Mouse (Mus musculus) kidney, embryonic 15.5 days (tissue): ENCODE measurements around the gene Cep41. TPM values are rescaled to one million over a fixed set of nuclear protein-coding genes. Genes with fewer than 3 reads are reported as not detected.

Experiments used
- ATAC-seq: fragments of 200-750 bp; cut with Nextera tagmentation; replicated peaks from 2 replicates; pipeline ENCODE4 v1.8.0; 2017; ENCODE audit warnings: moderate TSS enrichment; ENCODE audit not compliant: low FRiP score
- H3K27ac ChIP-seq: fragments of 300-500 bp; sonication (generic); 2 replicates; pipeline ENCODE4 v1.5.1; 2015; ENCODE audit warnings: mild to moderate bottlenecking, inconsistent platforms
- H3K27me3 ChIP-seq: fragments of 300-500 bp; sonication (generic); 2 replicates; pipeline ENCODE4 v1.6.1; 2015; ENCODE audit warnings: inconsistent platforms
- H3K36me3 ChIP-seq: fragments of 300-500 bp; sonication (generic); 2 replicates; pipeline ENCODE4 v1.6.1; 2015; ENCODE audit warnings: inconsistent platforms
- H3K4me1 ChIP-seq: fragments of 300-500 bp; sonication (generic); 2 replicates; pipeline ENCODE4 v1.6.1; 2015; ENCODE audit warnings: inconsistent platforms
- H3K4me2 ChIP-seq: fragments of 300-500 bp; sonication (generic); 2 replicates; pipeline ENCODE4 v1.6.1; 2015; ENCODE audit warnings: moderate library complexity, mild to moderate bottlenecking, inconsistent platforms
- H3K4me3 ChIP-seq: fragments of 300-500 bp; sonication (generic); replicated peaks from 2 replicates; pipeline ENCODE4 v1.5.1; 2015; ENCODE audit warnings: mild to moderate bottlenecking, inconsistent platforms
- H3K9ac ChIP-seq: fragments of 300-500 bp; sonication (generic); 2 replicates; pipeline ENCODE4 v1.6.1; 2015; ENCODE audit warnings: mild to moderate bottlenecking, inconsistent platforms
- H3K9me3 ChIP-seq: fragments of 300-500 bp; sonication (generic); replicated peaks from 2 replicates; pipeline ENCODE4 v1.6.1; 2016; ENCODE audit warnings: inconsistent platforms
- WGBS: fragments of 180-500 bp; shearing (Covaris S2); methylation state at CpG from one replicate; pipeline ENCODE4 v1.1.7; 2015; ENCODE audit warnings: mixed read lengths; 5-methylcytosine and 5-hydroxymethylcytosine counted together
- polyA plus RNA-seq: library from polyadenylated mRNA; unstranded; fragments of >200 nt; fragmentation: Nextera tagmentation; extraction: Ambion mirVana; gene quantifications from 2 replicates; pipeline ENCODE4 v1.2.1, GENCODE M21; 2015

The Cep41 gene
- polyA plus RNA-seq, 1 experiment from 2014 or later: 23.5 TPM

GRCm38 (mm10) chr6:30703977-30704602 is 10.5 kb upstream of the Cep41 start:
- no peak overlapping the region for H3K4me2 ChIP-seq
- H3K27ac ChIP-seq: peak overlapping the region; percentile 79
- no peaks in the 10 kb centered on the region for H3K36me3 ChIP-seq
- peaks cover 30% of the 10 kb centered on the region for H3K4me1 ChIP-seq
- H3K4me3 ChIP-seq: no peak overlapping the region
- ATAC-seq: peak; percentile 83
- no peaks in the 10 kb centered on the region for H3K27me3 ChIP-seq
- no peak overlapping the region for H3K9ac ChIP-seq
- no peaks in the 10 kb centered on the region for H3K9me3 ChIP-seq
- 70% methylated on average over 9 of the region's 9 CpGs for WGBS

- Histone ChIP-seq H3K9me3 (no peaks in the 10 kb centered on the region), H3K9ac (no peak overlapping the region), H3K27me3 (no peaks in the 10 kb centered on the region), H3K4me2 (no peak overlapping the region), H3K36me3 (no peaks in the 10 kb centered on the region), H3K27ac (peak overlapping the region; percentile 46), H3K4me1 (peaks cover 31% of the 10 kb centered on the region), H3K4me3 (no peak overlapping the region)
- 78% methylated on average over 6 of the region's 6 CpGs for WGBS
- ATAC-seq: no peak
These were observed 9.9 kb upstream of the Cep41 start for GRCm38 (mm10) chr6:30703476-30703875.

- Histone ChIP-seq H3K4me2 (no peak overlapping the region), H3K4me1 (peaks cover 32% of the 10 kb centered on the region), H3K9me3 (no peaks in the 10 kb centered on the region), H3K36me3 (no peaks in the 10 kb centered on the region), H3K9ac (no peak overlapping the region), H3K27me3 (no peaks in the 10 kb centered on the region), H3K4me3 (no peak overlapping the region), H3K27ac (peak overlapping the region; percentile 46)
- no peak for ATAC-seq
- WGBS: 45% methylated on average over 6 of the region's 6 CpGs
These were observed 9.3 kb upstream of the Cep41 start for GRCm38 (mm10) chr6:30702881-30703280.

- Histone ChIP-seq H3K4me2 (peak overlapping the region; percentile 8; the same call in 1 of the 2 replicates), H3K4me3 (no peak overlapping the region), H3K27ac (peak overlapping the region; percentile 87), H3K9ac (no peak overlapping the region), H3K36me3 (no peaks in the 10 kb centered on the region), H3K27me3 (no peaks in the 10 kb centered on the region), H3K4me1 (peaks cover 27% of the 10 kb centered on the region), H3K9me3 (no peaks in the 10 kb centered on the region)
- WGBS: 23% methylated on average over 6 of the region's 6 CpGs
- ATAC-seq: peak; percentile 53
These were observed 6.6 kb upstream of the Cep41 start for GRCm38 (mm10) chr6:30700182-30700581.

- no peak overlapping the region for H3K4me2 ChIP-seq
- no peaks in the 10 kb centered on the region for H3K9me3 ChIP-seq
- H3K27ac ChIP-seq: peak overlapping the region; percentile 63
- H3K36me3 ChIP-seq: no peaks in the 10 kb centered on the region
- H3K4me3 ChIP-seq: no peak overlapping the region
- no peaks in the 10 kb centered on the region for H3K27me3 ChIP-seq
- no peak overlapping the region for H3K9ac ChIP-seq
- H3K4me1 ChIP-seq: peaks cover 31% of the 10 kb centered on the region
- no peak for ATAC-seq
- 87% methylated on average over 4 of the region's 4 CpGs for WGBS
These were observed 4.5 kb upstream of the Cep41 start for GRCm38 (mm10) chr6:30698036-30698435.

- peaks cover 36% of the 10 kb centered on the region for H3K4me1 ChIP-seq
- H3K4me2 ChIP-seq: no peak overlapping the region
- ATAC-seq: no peak
- H3K27me3 ChIP-seq: no peaks in the 10 kb centered on the region
- H3K9me3 ChIP-seq: no peaks in the 10 kb centered on the region
- no peak overlapping the region for H3K9ac ChIP-seq
- 51% methylated on average over 5 of the region's 5 CpGs for WGBS
- H3K36me3 ChIP-seq: no peaks in the 10 kb centered on the region
- H3K4me3 ChIP-seq: no peak overlapping the region
- H3K27ac ChIP-seq: peak overlapping the region; percentile 63
These were observed 3.9 kb upstream of the Cep41 start for GRCm38 (mm10) chr6:30697464-30697863.

GRCm38 (mm10) chr6:30695124-30695523 is 1.6 kb upstream of the Cep41 start:
- no peak overlapping the region for H3K4me2 ChIP-seq
- 92% methylated on average over 8 of the region's 8 CpGs for WGBS
- peaks cover 28% of the 10 kb centered on the region for H3K4me1 ChIP-seq
- no peaks in the 10 kb centered on the region for H3K36me3 ChIP-seq
- no peak overlapping the region for H3K9ac ChIP-seq
- H3K27me3 ChIP-seq: no peaks in the 10 kb centered on the region
- no peak overlapping the region for H3K27ac ChIP-seq
- no peak for ATAC-seq
- H3K9me3 ChIP-seq: no peaks in the 10 kb centered on the region
- no peak overlapping the region for H3K4me3 ChIP-seq

GRCm38 (mm10) chr6:30694209-30694608 is 660 bp upstream of the Cep41 start:
- H3K27me3 ChIP-seq: no peaks in the 10 kb centered on the region
- no peak overlapping the region for H3K9ac ChIP-seq
- H3K4me3 ChIP-seq: peak overlapping the region; percentile 61
- no peak for ATAC-seq
- peak overlapping the region; percentile 66 for H3K4me2 ChIP-seq
- WGBS: 45% methylated on average over 6 of the region's 6 CpGs
- H3K4me1 ChIP-seq: peaks cover 19% of the 10 kb centered on the region
- H3K27ac ChIP-seq: peak overlapping the region; percentile 96
- H3K9me3 ChIP-seq: no peaks in the 10 kb centered on the region
- H3K36me3 ChIP-seq: no peaks in the 10 kb centered on the region

GRCm38 (mm10) chr6:30692826-30693225 is 723 bp downstream of the Cep41 start:
- Histone ChIP-seq H3K4me2 (peak overlapping the region; percentile 66), H3K9ac (peak overlapping the region; percentile 60; the same call in 1 of the 2 replicates), H3K36me3 (no peaks in the 10 kb centered on the region), H3K4me3 (peak overlapping the region; percentile 61), H3K27me3 (no peaks in the 10 kb centered on the region), H3K27ac (peak overlapping the region; percentile 96), H3K9me3 (no peaks in the 10 kb centered on the region), H3K4me1 (peaks cover 16% of the 10 kb centered on the region)
- 73% methylated on average over 5 of the region's 5 CpGs for WGBS
- peak; percentile 15; the same call in 1 of the 2 replicates for ATAC-seq

- H3K4me2 ChIP-seq: no peak overlapping the region
- no peaks in the 10 kb centered on the region for H3K27me3 ChIP-seq
- H3K36me3 ChIP-seq: no peaks in the 10 kb centered on the region
- H3K4me1 ChIP-seq: peaks cover 12% of the 10 kb centered on the region
- ATAC-seq: no peak
- WGBS: 88% methylated on average over 7 of the region's 7 CpGs
- no peaks in the 10 kb centered on the region for H3K9me3 ChIP-seq
- no peak overlapping the region for H3K27ac ChIP-seq
- no peak overlapping the region for H3K4me3 ChIP-seq
- no peak overlapping the region for H3K9ac ChIP-seq
These were observed 6.4 kb downstream of the Cep41 start for GRCm38 (mm10) chr6:30687198-30687597.

GRCm38 (mm10) chr6:30684570-30684969 is 9.0 kb downstream of the Cep41 start:
- H3K36me3 ChIP-seq: no peaks in the 10 kb centered on the region
- no peak overlapping the region for H3K27ac ChIP-seq
- no peaks in the 10 kb centered on the region for H3K27me3 ChIP-seq
- 69% methylated on average over 1 of the region's 1 CpGs for WGBS
- no peak for ATAC-seq
- H3K9me3 ChIP-seq: no peaks in the 10 kb centered on the region
- peaks cover 34% of the 10 kb centered on the region for H3K4me1 ChIP-seq
- H3K9ac ChIP-seq: no peak overlapping the region
- no peak overlapping the region for H3K4me3 ChIP-seq
- H3K4me2 ChIP-seq: no peak overlapping the region

- peak overlapping the region; percentile 39 for H3K4me2 ChIP-seq
- H3K9me3 ChIP-seq: no peaks in the 10 kb centered on the region
- no peak overlapping the region for H3K4me3 ChIP-seq
- H3K9ac ChIP-seq: 0 out of 2 replicates have a peak overlapping the region, but pooled peaks have one; percentile 7
- H3K27me3 ChIP-seq: no peaks in the 10 kb centered on the region
- peaks cover 40% of the 10 kb centered on the region for H3K4me1 ChIP-seq
- peak; percentile 69 for ATAC-seq
- H3K27ac ChIP-seq: peak overlapping the region; percentile 95
- WGBS: 33% methylated on average over 13 of the region's 13 CpGs
- H3K36me3 ChIP-seq: no peaks in the 10 kb centered on the region
These were observed 11.3 kb downstream of the Cep41 start for GRCm38 (mm10) chr6:30681935-30682900.
